Mouse (Mus musculus) CH12.LX (cell line): Measurements from ENCODE around the gene Abca2. TPM values are rescaled to one million over a fixed set of nuclear protein-coding genes. Genes with fewer than 3 reads are reported as not detected.

ENCODE experiments used
- DNase-seq: peaks from one replicate; pipeline ENCODE4 v3.0.0-alpha.2; 2013; ENCODE audit errors: extremely low read depth
- H3K27ac ChIP-seq: 2 replicates; pipeline ENCODE4 v1.5.1; 2012; ENCODE audit warnings: low read depth, mild to moderate bottlenecking, control low read depth, moderate library complexity; ENCODE audit not compliant: insufficient read depth
- H3K27me3 ChIP-seq: replicated peaks from 2 replicates; pipeline ENCODE3; 2012; ENCODE audit warnings: inconsistent platforms
- H3K36me3 ChIP-seq, 2 experiments: replicated peaks in 1 of 2; 2 replicates each; pipeline versions ENCODE3 to v1.6.1; 2012; ENCODE audit warnings: inconsistent platforms in 1 of 2, low read length in 1 of 2, mild to moderate bottlenecking in 1 of 2, mixed read lengths in 1 of 2, moderate library complexity in 1 of 2; ENCODE audit not compliant: control insufficient read depth in 1 of 2, insufficient read depth in 1 of 2
- H3K4me1 ChIP-seq, 2 experiments: 2 replicates each; pipeline ENCODE4 v1.6.1; 2012; ENCODE audit warnings: inconsistent platforms in 1 of 2, moderate library complexity in 1 of 2; ENCODE audit not compliant: insufficient read depth in 2 of 2, control insufficient read depth in 1 of 2
- H3K4me2 ChIP-seq: 2 replicates; pipeline ENCODE4 v1.6.1; 2012; ENCODE audit warnings: low read depth, mild to moderate bottlenecking, control low read depth; ENCODE audit not compliant: poor library complexity, insufficient read depth, severe bottlenecking
- H3K4me3 ChIP-seq, 3 experiments: fragments of 150-350 bp in 1 of 3; sonication (generic) in 1 of 3; replicated peaks in 1 of 3; 2 replicates each; pipeline versions ENCODE3 to v1.5.1; 2011 to 2012; ENCODE audit warnings: low read depth in 2 of 3, low read length in 2 of 3, mild to moderate bottlenecking in 2 of 3, moderate library complexity in 2 of 3, control low read depth in 1 of 3, improper control_type of control experiment in 1 of 3, inconsistent platforms in 1 of 3, mixed read lengths in 1 of 3; ENCODE audit not compliant: poor library complexity in 1 of 3
- H3K79me2 ChIP-seq: replicated peaks from 2 replicates; pipeline ENCODE4 v1.6.1; 2012; ENCODE audit warnings: mild to moderate bottlenecking, moderate library complexity; ENCODE audit not compliant: control insufficient read depth, poor library complexity, insufficient read depth, severe bottlenecking; ENCODE audit errors: extremely low read depth
- H3K9ac ChIP-seq: 2 replicates; pipeline ENCODE4 v1.6.1; 2012; ENCODE audit warnings: low read depth, mild to moderate bottlenecking, control low read depth, moderate library complexity; ENCODE audit not compliant: insufficient read depth
- H3K9me3 ChIP-seq: replicated peaks from 2 replicates; pipeline ENCODE3; 2012; ENCODE audit warnings: low read length, inconsistent platforms, mixed read lengths
- BHLHE40 ChIP-seq: IDR thresholded peaks from 2 replicates; pipeline ENCODE4 v1.6.1; 2011; ENCODE audit warnings: mild to moderate bottlenecking, low read depth, low read length, improper control_type of control experiment
- CHD1 ChIP-seq: IDR thresholded peaks from 2 replicates; pipeline ENCODE4 v1.6.1; 2012; ENCODE audit warnings: low read depth, low read length, improper control_type of control experiment, inconsistent platforms
- CTCF ChIP-seq, 2 experiments: IDR thresholded peaks in 1 of 2; conservative IDR thresholded peaks in 1 of 2; 2 replicates each; pipeline ENCODE4 v1.5.1; 2011 to 2012; ENCODE audit warnings: low read depth in 2 of 2, low read length in 2 of 2, improper control_type of control experiment in 1 of 2, inconsistent platforms in 1 of 2, mild to moderate bottlenecking in 1 of 2, moderate library complexity in 1 of 2
- ELF1 ChIP-seq: IDR thresholded peaks from 2 replicates; pipeline ENCODE4 v1.6.1; 2014; ENCODE audit warnings: low read depth, mild to moderate bottlenecking, inconsistent platforms, low read length, improper control_type of control experiment
- EP300 ChIP-seq: IDR thresholded peaks from 2 replicates; pipeline ENCODE4 v1.6.1; 2011; ENCODE audit warnings: low read length, improper control_type of control experiment
- JUN ChIP-seq: IDR thresholded peaks from 2 replicates; pipeline ENCODE4 v1.6.1; 2011; ENCODE audit warnings: low read depth, mild to moderate bottlenecking, low read length, improper control_type of control experiment, moderate library complexity; ENCODE audit not compliant: insufficient read depth
- JUND ChIP-seq: conservative IDR thresholded peaks from 2 replicates; pipeline ENCODE4 v1.6.1; 2011; ENCODE audit warnings: low read depth, low read length, improper control_type of control experiment
- MAX ChIP-seq: IDR thresholded peaks from 2 replicates; pipeline ENCODE4 v1.6.1; 2011; ENCODE audit warnings: low read length, improper control_type of control experiment
- MAZ ChIP-seq: IDR thresholded peaks from 2 replicates; pipeline ENCODE4 v1.6.1; 2012; ENCODE audit warnings: low read depth, mild to moderate bottlenecking, inconsistent platforms, low read length, improper control_type of control experiment, moderate library complexity
- MEF2A ChIP-seq: IDR thresholded peaks from 2 replicates; pipeline ENCODE4 v1.6.1; 2014; ENCODE audit warnings: low read depth, mild to moderate bottlenecking, inconsistent platforms, low read length, improper control_type of control experiment, borderline replicate concordance
- POLR2A ChIP-seq: IDR thresholded peaks from 2 replicates; pipeline ENCODE4 v1.6.1; 2011; ENCODE audit warnings: low read depth, mild to moderate bottlenecking, improper control_type of control experiment, low read length
- ZKSCAN1 ChIP-seq: IDR thresholded peaks from 2 replicates; pipeline ENCODE4 v1.6.1; 2012; ENCODE audit warnings: low read depth, inconsistent platforms, low read length, improper control_type of control experiment, borderline replicate concordance
- dilution Hi-C: fragments of 300-500 bp; cut with MboI; formaldehyde crosslinking; loops from 2 replicates; pipeline ENCODE4 v1.14.3; 2020; ENCODE audit warnings: low sequenced_read_pairs; ENCODE audit not compliant: extremely low pct_unique_long_range_greater_than_20kb, extremely low pct_ligation_motif_present
- in situ Hi-C: fragments of 300-500 bp; cut with MboI; formaldehyde crosslinking; loops from 3 replicates; pipeline ENCODE4 v1.14.3; 2019; ENCODE audit warnings: low sequenced_read_pairs, low pct_ligation_motif_present, low pct_unique_long_range_greater_than_20kb, mixed read lengths
- polyA plus RNA-seq: library from polyadenylated mRNA; unstranded; fragments of >175 nt; gene quantifications from 2 replicates; pipeline ENCODE4 v1.2.1, GENCODE M21; 2012; ENCODE audit warnings: low read depth; ENCODE audit not compliant: insufficient read length
- total RNA-seq, 2 experiments: library from RNA; depleted of rRNA; stranded (reverse); fragments of 300-350 nt in 1 of 2; fragments of >200 nt in 1 of 2; gene quantifications; 2 replicates each; pipeline ENCODE4 v1.2.3; 2012 to 2014

The Abca2 gene
- total and polyA plus RNA-seq, 3 experiments: 5.0 to 23.4 (median 13.0) TPM

GRCm38 (mm10) chr2:25430395-25431233 is 2.1 kb downstream of the Abca2 start:
- TF ChIP-seq CHD1 (no peak), POLR2A (no peak), EP300 (no peak), BHLHE40 (no peak), JUND (no peak)
- in situ Hi-C loops (loop anchor here (5.0 kb wide), 1 partner anchor 47 kb away; no protein-coding TSS in a partner anchor), dilution Hi-C loops (no loop called here)

GRCm38 (mm10) chr2:25431308-25431855 is 2.9 kb downstream of the Abca2 start:
- H3K79me2 ChIP-seq: no peaks in the 10 kb centered on the region
- H3K27me3 ChIP-seq: no peaks in the 10 kb centered on the region
- no peak overlapping the region for H3K27ac ChIP-seq
- no peak for TF ChIP-seq MAX
- no peak for TF ChIP-seq JUN
- TF ChIP-seq JUND: no peak
- no peak for TF ChIP-seq ELF1
- TF ChIP-seq, all 38 proteins: peak for 0
- Histone ChIP-seq H3K36me3 (peaks cover 15 to 61% of the 10 kb centered on the region in 2 experiments), H3K4me3 (no peak overlapping the region), H3K4me1 (peaks cover 25 to 36% of the 10 kb centered on the region in 2 experiments), H3K9ac (no peak overlapping the region), H3K4me2 (no peak overlapping the region), H3K9me3 (no peaks in the 10 kb centered on the region)
- no peak for DNase-seq
- dilution Hi-C loops: no loop called here
- in situ Hi-C loops: loop anchor here (5.0 kb wide), 1 partner anchor 46 kb away; no protein-coding TSS in a partner anchor

More at GRCm38 (mm10) chr2:25430395-25431233, 2.1 kb downstream of the Abca2 start:
- Histone ChIP-seq H3K36me3 (peaks cover 12 to 53% of the 10 kb centered on the region in 2 experiments), H3K79me2 (no peaks in the 10 kb centered on the region), H3K4me1 (peaks cover 27 to 44% of the 10 kb centered on the region in 2 experiments), H3K27me3 (no peaks in the 10 kb centered on the region), H3K4me2 (no peak overlapping the region), H3K9ac (no peak overlapping the region), H3K9me3 (no peaks in the 10 kb centered on the region), H3K4me3 (no peak overlapping the region), H3K27ac (no peak overlapping the region)
- DNase-seq: no peak

- Histone ChIP-seq H3K4me2 (no peak overlapping the region), H3K4me1 (peaks cover 16 to 25% of the 10 kb centered on the region in 2 experiments), H3K9me3 (no peaks in the 10 kb centered on the region), H3K4me3 (no peak overlapping the region), H3K36me3 (peaks cover 26 to 72% of the 10 kb centered on the region in 2 experiments), H3K9ac (no peak overlapping the region), H3K79me2 (no peaks in the 10 kb centered on the region), H3K27me3 (no peaks in the 10 kb centered on the region), H3K27ac (no peak overlapping the region)
- TF ChIP-seq MAZ (no peak), CTCF (conservative IDR thresholded peaks at IDR 0.05 in 1 of 2, IDR thresholded peaks at IDR 0.05 in 1 of 2; ENCODE audit: low read depth in 2 of 2, low read length in 2 of 2) (no peak), MEF2A (no peak), ZKSCAN1 (no peak)
- in situ Hi-C loops: loop anchor here (5.0 kb wide), 1 partner anchor 45 kb away; no protein-coding TSS in a partner anchor
- no peak for DNase-seq
- dilution Hi-C loops: no loop called here
Observed at GRCm38 (mm10) chr2:25432326-25433098, 4.0 kb downstream of the Abca2 start.
